Mouse (Mus musculus): Measurements from ENCODE around the gene Trim13. TPM values are rescaled to one million over a fixed set of nuclear protein-coding genes. Genes with fewer than 3 reads are reported as not detected.
"Not testable (repeated sequence)": the region's sequence is repeated elsewhere in the genome, so short reads cannot be mapped to it uniquely, and the experiment has no call there.

The Trim13 gene
- 10 to 100 TPM in 1 of 2 experiments, 1 to 10 TPM in 1; 9.6 to 11.3 TPM for total RNA-seq (2021)
- long read RNA-seq, experiment 1, partial matches to known transcripts, result 1 of 4 reads
- long read RNA-seq, experiment 1, other reads (novel, unspliced or antisense), result 1 of 4 reads
- long read RNA-seq, experiment 2, partial matches to known transcripts, result 2 of 3 reads
- long read RNA-seq, experiment 2, other reads (novel, unspliced or antisense), result 0 of 3 reads

- Histone ChIP-seq H3K4me3 (peak within 1 kb of the TSS; percentile 71), H3K27ac (no peak within 1 kb of the TSS; the same call in 1 of the 2 replicates)
- intact Hi-C loops (cut with DNase I), result no loop called here
- no peak for DNase-seq (ENCODE audit: extremely low spot score in 1 of 2, low spot score in 2 of 2)
- no peak for TF ChIP-seq CTCF (IDR thresholded peaks at IDR 0.05)
Measured at GRCm38 (mm10) chr14:61597968-61598367, at the start of gene Trim13. Gene Trim13 (plus strand): TSS chr14:61598247.

- Histone ChIP-seq H3K27ac (no peak overlapping the region), H3K4me3 (no peak overlapping the region)
- no peak for TF ChIP-seq CTCF (IDR thresholded peaks at IDR 0.05)
- intact Hi-C loops (cut with DNase I), result no loop called here
- DNase-seq (ENCODE audit: extremely low spot score in 1 of 2, low spot score in 2 of 2), result no peak
Measured at GRCm38 (mm10) chr14:61548614-61549013, 49.4 kb upstream of the Trim13 start.

- Histone ChIP-seq H3K27ac (peak overlapping the region; percentile 93), H3K4me3 (peak overlapping the region; percentile 81)
- intact Hi-C loops (cut with DNase I), result loop anchor here (2.0 to 10.0 kb wide), 5 partner anchors 91 to 696 kb away; partner anchors contain the start of gene Ebpl
- no peak for DNase-seq (ENCODE audit: extremely low spot score in 1 of 2, low spot score in 2 of 2)
- TF ChIP-seq CTCF (IDR thresholded peaks at IDR 0.05), result no peak; the same call in none of the 2 replicates
Measured at GRCm38 (mm10) chr14:61555931-61556288, 42.1 kb upstream of the Trim13 start.

- peak; percentile 97 for DNase-seq (ENCODE audit: extremely low spot score in 1 of 2, low spot score in 2 of 2)
- Histone ChIP-seq H3K4me3 (peak within 1 kb of the TSS; percentile 81), H3K27ac (peak within 1 kb of the TSS; percentile 93)
- TF ChIP-seq CTCF (IDR thresholded peaks at IDR 0.05), result no peak; the same call in 1 of the 2 replicates
- intact Hi-C loops (cut with DNase I), result loop anchor here (5.0 to 10.0 kb wide), 4 partner anchors 91 to 696 kb away; partner anchors contain the start of gene Ebpl
Measured at GRCm38 (mm10) chr14:61556289-61557147, 41.5 kb upstream of the Trim13 start, which contains the start of gene Spryd7. Gene Spryd7 (minus strand): TSS chr14:61556886.

- Histone ChIP-seq H3K27ac (no peak overlapping the region), H3K4me3 (no peak overlapping the region)
- no peak for DNase-seq (ENCODE audit: extremely low spot score in 1 of 2, low spot score in 2 of 2)
- TF ChIP-seq CTCF (IDR thresholded peaks at IDR 0.05), result no peak
- intact Hi-C loops (cut with DNase I), result loop anchor here (5.0 to 10.0 kb wide), 4 partner anchors 88 to 693 kb away; partner anchors contain the start of gene Ebpl
Measured at GRCm38 (mm10) chr14:61558901-61559300, 39.1 kb upstream of the Trim13 start.

- Histone ChIP-seq H3K27ac (no peak overlapping the region), H3K4me3 (no peak overlapping the region)
- no peak for DNase-seq (ENCODE audit: extremely low spot score in 1 of 2, low spot score in 2 of 2)
- intact Hi-C loops (cut with DNase I), result loop anchor here (5.0 to 10.0 kb wide), 4 partner anchors 87 to 692 kb away; partner anchors contain the start of gene Ebpl
- TF ChIP-seq CTCF (IDR thresholded peaks at IDR 0.05), result no peak
Measured at GRCm38 (mm10) chr14:61559856-61560255, 38.2 kb upstream of the Trim13 start.

- DNase-seq (ENCODE audit: extremely low spot score in 1 of 2, low spot score in 2 of 2); intact Hi-C loops (cut with DNase I); H3K4me3 ChIP-seq; H3K27ac ChIP-seq: not testable (repeated sequence)
Measured at GRCm38 (mm10) chr14:61566211-61566610, 31.8 kb upstream of the Trim13 start.

- no peak overlapping the region for H3K27ac ChIP-seq
- DNase-seq (ENCODE audit: extremely low spot score in 1 of 2, low spot score in 2 of 2), result no peak
- intact Hi-C loops (cut with DNase I), result no loop called here
- no peak for TF ChIP-seq CTCF (IDR thresholded peaks at IDR 0.05)
- no peak overlapping the region for H3K4me3 ChIP-seq
Measured at GRCm38 (mm10) chr14:61569344-61569743, 28.7 kb upstream of the Trim13 start.

GRCm38 (mm10) chr14:61571366-61571765 is 26.7 kb upstream of the Trim13 start:
- Histone ChIP-seq H3K27ac (no peak overlapping the region), H3K4me3 (no peak overlapping the region)
- DNase-seq (ENCODE audit: extremely low spot score in 1 of 2, low spot score in 2 of 2), result peak; percentile 83 to 84
- intact Hi-C loops (cut with DNase I), result loop anchor here (1.0 to 2.0 kb wide), 4 partner anchors 471 to 886 kb away; no protein-coding TSS in a partner anchor
- peak; percentile 98 for TF ChIP-seq CTCF (IDR thresholded peaks at IDR 0.05)

GRCm38 (mm10) chr14:61572131-61572530 is 25.9 kb upstream of the Trim13 start:
- intact Hi-C loops (cut with DNase I), result no loop called here
- Histone ChIP-seq H3K27ac (no peak overlapping the region), H3K4me3 (no peak overlapping the region)
- TF ChIP-seq CTCF (IDR thresholded peaks at IDR 0.05), result no peak
- no peak for DNase-seq (ENCODE audit: extremely low spot score in 1 of 2, low spot score in 2 of 2)

GRCm38 (mm10) chr14:61575066-61575465 is 23.0 kb upstream of the Trim13 start:
- no peak overlapping the region for H3K4me3 ChIP-seq
- no peak for DNase-seq (ENCODE audit: extremely low spot score in 1 of 2, low spot score in 2 of 2)
- no peak for TF ChIP-seq CTCF (IDR thresholded peaks at IDR 0.05)
- H3K27ac ChIP-seq, result no peak overlapping the region
- intact Hi-C loops (cut with DNase I), result loop anchor here (2.0 kb wide), 1 partner anchor 14 kb away; no protein-coding TSS in a partner anchor

- Histone ChIP-seq H3K4me3 (no peak overlapping the region), H3K27ac (no peak overlapping the region)
- intact Hi-C loops (cut with DNase I), result loop anchor here (2.0 kb wide), 1 partner anchor 13 kb away; no protein-coding TSS in a partner anchor
- DNase-seq (ENCODE audit: extremely low spot score in 1 of 2, low spot score in 2 of 2), result no peak
- TF ChIP-seq CTCF (IDR thresholded peaks at IDR 0.05), result no peak
Measured at GRCm38 (mm10) chr14:61575941-61576340, 22.1 kb upstream of the Trim13 start.

Data from left cerebral cortex, adult 2 months (tissue).